Mouse (Mus musculus) right cerebral cortex, postnatal 10 days (tissue): ENCODE measurements around the gene Foxa3.
A peak's percentile ranks its signal among the peaks of the same experiment; 100 is the strongest.
"Not testable (repeated sequence)": the region's sequence is repeated elsewhere in the genome, so short reads cannot be mapped to it uniquely, and the experiment has no call there.

Experiments
- DNase-seq, 2 experiments: peaks; one replicate each; pipeline ENCODE4 v3.0.0; 2021; ENCODE audit warnings: low spot score in 2 of 2

Foxa3 gene

GRCm38 (mm10) chr7:19023357-19023814 is at the start of gene Foxa3:
TSS of gene Foxa3 (minus strand) at chr7:19023538.
- peak; percentile 48 to 53 for DNase-seq

- DNase-seq, result not testable (repeated sequence)
Measured at GRCm38 (mm10) chr7:19071024-19071423, 47.7 kb upstream of the Foxa3 start.

- peak in 1 of 2 experiments; percentile 23 for DNase-seq
Measured at GRCm38 (mm10) chr7:19069500-19069899, 46.2 kb upstream of the Foxa3 start.

- DNase-seq, result peak; percentile 65 to 73
Measured at GRCm38 (mm10) chr7:19068707-19069106, 45.4 kb upstream of the Foxa3 start.

- no peak for DNase-seq
Measured at GRCm38 (mm10) chr7:19067935-19068334, 44.6 kb upstream of the Foxa3 start.

- no peak for DNase-seq
Measured at GRCm38 (mm10) chr7:19067063-19067462, 43.7 kb upstream of the Foxa3 start.

- DNase-seq, result no peak
Measured at GRCm38 (mm10) chr7:19065896-19066295, 42.6 kb upstream of the Foxa3 start.

GRCm38 (mm10) chr7:19057405-19057804 is 34.1 kb upstream of the Foxa3 start:
- DNase-seq, result no peak

GRCm38 (mm10) chr7:19055108-19055507 is 31.8 kb upstream of the Foxa3 start:
- DNase-seq, result no peak

- no peak for DNase-seq
Measured at GRCm38 (mm10) chr7:19054777-19055076, 31.4 kb upstream of the Foxa3 start.

- DNase-seq, result peak; percentile 65 to 67
Measured at GRCm38 (mm10) chr7:19054047-19054776, 30.9 kb upstream of the Foxa3 start, which contains the start of gene Rsph6a. TSS of gene Rsph6a (plus strand) at chr7:19054690.

- DNase-seq, result no peak
Measured at GRCm38 (mm10) chr7:19053136-19053532, 29.8 kb upstream of the Foxa3 start.

GRCm38 (mm10) chr7:19052345-19053135 is 29.2 kb upstream of the Foxa3 start:
- peak; percentile 68 to 78 for DNase-seq

GRCm38 (mm10) chr7:19051161-19051560 is 27.8 kb upstream of the Foxa3 start:
- DNase-seq, result no peak

GRCm38 (mm10) chr7:19050172-19050571 is 26.8 kb upstream of the Foxa3 start:
- DNase-seq, result no peak

GRCm38 (mm10) chr7:19049252-19049651 is 25.9 kb upstream of the Foxa3 start:
- DNase-seq, result no peak

- DNase-seq, result no peak
Measured at GRCm38 (mm10) chr7:19048006-19048527, 24.7 kb upstream of the Foxa3 start.

GRCm38 (mm10) chr7:19046286-19047069 is 23.1 kb upstream of the Foxa3 start:
- no peak for DNase-seq

- no peak for DNase-seq
Measured at GRCm38 (mm10) chr7:19044616-19045015, 21.3 kb upstream of the Foxa3 start.

- DNase-seq, result no peak
Measured at GRCm38 (mm10) chr7:19031641-19032040, 8.3 kb upstream of the Foxa3 start.

- peak in 1 of 2 experiments; percentile 62 for DNase-seq
Measured at GRCm38 (mm10) chr7:19029084-19029653, 5.8 kb upstream of the Foxa3 start.

- DNase-seq, result no peak
Measured at GRCm38 (mm10) chr7:19028067-19028466, 4.7 kb upstream of the Foxa3 start.
